Mouse (Mus musculus): ENCODE measurements at regions not wholly inside any gene's neighbourhood (a gene's known extent, or its start where the extent isn't known, plus 50 kb on each side); places are given as distances from the start of the nearest gene placed in this dataset.

GRCm38 (mm10) chr9:101734271-101734670 lies 127.4 kb upstream of the 9630041A04Rik start:
- H3K36me3 ChIP-seq (ENCODE audit: control insufficient read depth, insufficient read depth, low read length), result no peaks in the 10 kb centered on the region
- no peaks in the 10 kb centered on the region for H3K4me1 ChIP-seq (replicated peaks; ENCODE audit: control insufficient read depth, insufficient read depth, low read length)
- H3K4me3 ChIP-seq (ENCODE audit: control insufficient read depth, insufficient read depth, low read length), result no peak overlapping the region
- H3K27ac ChIP-seq (ENCODE audit: control insufficient read depth, insufficient read depth, low read length), result no peak overlapping the region
- DNase-seq, result no peak
- 82% methylated on average over 8 of the region's 8 CpGs for WGBS
- H3K27me3 ChIP-seq (ENCODE audit: control insufficient read depth, insufficient read depth, low read length), result no peaks in the 10 kb centered on the region
- no peak for TF ChIP-seq POLR2A (IDR thresholded peaks at IDR 0.05; ENCODE audit: control insufficient read depth, extremely low read depth, insufficient read depth, low read length, poor library complexity)
- no peak for TF ChIP-seq CTCF (IDR thresholded peaks at IDR 0.05; ENCODE audit: borderline replicate concordance, control insufficient read depth, extremely low read depth, insufficient read depth, low read length, poor library complexity)

GRCm38 (mm10) chr9:101733611-101734225 lies 127.9 kb upstream of the 9630041A04Rik start:
- WGBS, result 88% methylated on average over 14 of the region's 14 CpGs
- no peak overlapping the region for H3K4me3 ChIP-seq (ENCODE audit: control insufficient read depth, insufficient read depth, low read length)
- H3K27me3 ChIP-seq (ENCODE audit: control insufficient read depth, insufficient read depth, low read length), result no peaks in the 10 kb centered on the region
- no peaks in the 10 kb centered on the region for H3K36me3 ChIP-seq (ENCODE audit: control insufficient read depth, insufficient read depth, low read length)
- no peak overlapping the region for H3K27ac ChIP-seq (ENCODE audit: control insufficient read depth, insufficient read depth, low read length)
- no peaks in the 10 kb centered on the region for H3K4me1 ChIP-seq (replicated peaks; ENCODE audit: control insufficient read depth, insufficient read depth, low read length)
- TF ChIP-seq CTCF (IDR thresholded peaks at IDR 0.05; ENCODE audit: borderline replicate concordance, control insufficient read depth, extremely low read depth, insufficient read depth, low read length, poor library complexity), result no peak
- TF ChIP-seq POLR2A (IDR thresholded peaks at IDR 0.05; ENCODE audit: control insufficient read depth, extremely low read depth, insufficient read depth, low read length, poor library complexity), result no peak
- no peak for DNase-seq

GRCm38 (mm10) chr9:101730136-101730535 lies 131.5 kb upstream of the 9630041A04Rik start:
- Histone ChIP-seq H3K4me3 (ENCODE audit: control insufficient read depth, insufficient read depth, low read length) (no peak overlapping the region), H3K27me3 (ENCODE audit: control insufficient read depth, insufficient read depth, low read length) (no peaks in the 10 kb centered on the region), H3K27ac (ENCODE audit: control insufficient read depth, insufficient read depth, low read length) (no peak overlapping the region), H3K4me1 (replicated peaks; ENCODE audit: control insufficient read depth, insufficient read depth, low read length) (no peaks in the 10 kb centered on the region), H3K36me3 (ENCODE audit: control insufficient read depth, insufficient read depth, low read length) (no peaks in the 10 kb centered on the region)
- 66% methylated on average over 3 of the region's 3 CpGs for WGBS
- DNase-seq, result no peak
- no peak for TF ChIP-seq POLR2A (IDR thresholded peaks at IDR 0.05; ENCODE audit: control insufficient read depth, extremely low read depth, insufficient read depth, low read length, poor library complexity)
- TF ChIP-seq CTCF (IDR thresholded peaks at IDR 0.05; ENCODE audit: borderline replicate concordance, control insufficient read depth, extremely low read depth, insufficient read depth, low read length, poor library complexity), result no peak

- TF ChIP-seq CTCF (IDR thresholded peaks at IDR 0.05; ENCODE audit: borderline replicate concordance, control insufficient read depth, extremely low read depth, insufficient read depth, low read length, poor library complexity) (no peak), POLR2A (IDR thresholded peaks at IDR 0.05; ENCODE audit: control insufficient read depth, extremely low read depth, insufficient read depth, low read length, poor library complexity) (no peak)
- Histone ChIP-seq H3K4me3 (ENCODE audit: control insufficient read depth, insufficient read depth, low read length) (no peak overlapping the region), H3K4me1 (replicated peaks; ENCODE audit: control insufficient read depth, insufficient read depth, low read length) (no peaks in the 10 kb centered on the region), H3K27me3 (ENCODE audit: control insufficient read depth, insufficient read depth, low read length) (no peaks in the 10 kb centered on the region), H3K36me3 (ENCODE audit: control insufficient read depth, insufficient read depth, low read length) (no peaks in the 10 kb centered on the region), H3K27ac (ENCODE audit: control insufficient read depth, insufficient read depth, low read length) (no peak overlapping the region)
- 53% methylated on average over 2 of the region's 2 CpGs for WGBS
- no peak for DNase-seq
Observed at GRCm38 (mm10) chr9:101717911-101718310, 143.7 kb upstream of the 9630041A04Rik start.

- Histone ChIP-seq H3K4me1 (replicated peaks; ENCODE audit: control insufficient read depth, insufficient read depth, low read length) (no peaks in the 10 kb centered on the region), H3K4me3 (ENCODE audit: control insufficient read depth, insufficient read depth, low read length) (no peak overlapping the region), H3K36me3 (ENCODE audit: control insufficient read depth, insufficient read depth, low read length) (no peaks in the 10 kb centered on the region), H3K27ac (ENCODE audit: control insufficient read depth, insufficient read depth, low read length) (no peak overlapping the region), H3K27me3 (ENCODE audit: control insufficient read depth, insufficient read depth, low read length) (no peaks in the 10 kb centered on the region)
- WGBS, result 52% methylated on average over 5 of the region's 5 CpGs
- DNase-seq, result no peak
- TF ChIP-seq CTCF (IDR thresholded peaks at IDR 0.05; ENCODE audit: borderline replicate concordance, control insufficient read depth, extremely low read depth, insufficient read depth, low read length, poor library complexity) (no peak), POLR2A (IDR thresholded peaks at IDR 0.05; ENCODE audit: control insufficient read depth, extremely low read depth, insufficient read depth, low read length, poor library complexity) (no peak)
Observed at GRCm38 (mm10) chr9:101716326-101716725, 145.3 kb upstream of the 9630041A04Rik start.

GRCm38 (mm10) chr9:101714805-101715204 lies 146.8 kb upstream of the 9630041A04Rik start:
- Histone ChIP-seq H3K36me3 (ENCODE audit: control insufficient read depth, insufficient read depth, low read length) (no peaks in the 10 kb centered on the region), H3K4me1 (replicated peaks; ENCODE audit: control insufficient read depth, insufficient read depth, low read length) (no peaks in the 10 kb centered on the region), H3K27ac (ENCODE audit: control insufficient read depth, insufficient read depth, low read length) (no peak overlapping the region), H3K27me3 (ENCODE audit: control insufficient read depth, insufficient read depth, low read length) (no peaks in the 10 kb centered on the region), H3K4me3 (ENCODE audit: control insufficient read depth, insufficient read depth, low read length) (no peak overlapping the region)
- TF ChIP-seq POLR2A (IDR thresholded peaks at IDR 0.05; ENCODE audit: control insufficient read depth, extremely low read depth, insufficient read depth, low read length, poor library complexity) (no peak), CTCF (IDR thresholded peaks at IDR 0.05; ENCODE audit: borderline replicate concordance, control insufficient read depth, extremely low read depth, insufficient read depth, low read length, poor library complexity) (no peak)
- DNase-seq, result no peak
- WGBS, result 86% methylated on average over 5 of the region's 5 CpGs

GRCm38 (mm10) chr9:101710611-101711071 lies 151.0 kb upstream of the 9630041A04Rik start:
- no peak overlapping the region for H3K4me3 ChIP-seq (ENCODE audit: control insufficient read depth, insufficient read depth, low read length)
- 91% methylated on average over 8 of the region's 8 CpGs for WGBS

More at GRCm38 (mm10) chr9:101710611-101711071, 151.0 kb upstream of the 9630041A04Rik start:
- Histone ChIP-seq H3K27ac (ENCODE audit: control insufficient read depth, insufficient read depth, low read length) (no peak overlapping the region), H3K27me3 (ENCODE audit: control insufficient read depth, insufficient read depth, low read length) (no peaks in the 10 kb centered on the region), H3K4me1 (replicated peaks; ENCODE audit: control insufficient read depth, insufficient read depth, low read length) (no peaks in the 10 kb centered on the region), H3K36me3 (ENCODE audit: control insufficient read depth, insufficient read depth, low read length) (no peaks in the 10 kb centered on the region)
- no peak for DNase-seq
- no peak for TF ChIP-seq POLR2A (IDR thresholded peaks at IDR 0.05; ENCODE audit: control insufficient read depth, extremely low read depth, insufficient read depth, low read length, poor library complexity)
- TF ChIP-seq CTCF (IDR thresholded peaks at IDR 0.05; ENCODE audit: borderline replicate concordance, control insufficient read depth, extremely low read depth, insufficient read depth, low read length, poor library complexity), result no peak

Data from thymus, adult 2 months (tissue).